Mouse (Mus musculus) frontal cortex, postnatal 25 days (tissue): Measurements from ENCODE around the gene Kcnj16.

Experiments
- DNase-seq, 2 experiments: peaks; one replicate each; pipeline ENCODE4 v3.0.0; 2022; ENCODE audit warnings: low spot score in 2 of 2

The Kcnj16 gene

DNA sequence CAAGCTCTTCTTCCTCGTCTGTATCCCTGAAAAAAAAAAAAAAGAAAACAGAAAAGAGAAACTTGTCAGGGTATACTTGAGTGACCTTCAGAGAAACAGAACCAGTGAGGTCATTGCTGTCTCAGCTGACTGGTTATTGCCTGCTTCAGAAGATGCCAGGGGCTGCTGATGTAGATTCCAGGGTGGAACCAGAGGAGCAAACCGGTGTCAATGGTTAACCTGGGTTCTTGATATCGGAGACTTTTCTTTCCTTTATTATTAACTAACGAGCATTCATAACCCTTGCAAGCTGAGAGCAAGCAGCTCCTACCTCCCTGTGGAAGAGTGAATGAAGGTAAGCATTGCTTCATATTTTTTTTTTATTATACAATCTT lies at the start of gene Kcnj16:
Gene Kcnj16, plus strand, starts transcription at position 272 of the 374 bp plus-strand sequence.
- no peak for DNase-seq

DNA sequence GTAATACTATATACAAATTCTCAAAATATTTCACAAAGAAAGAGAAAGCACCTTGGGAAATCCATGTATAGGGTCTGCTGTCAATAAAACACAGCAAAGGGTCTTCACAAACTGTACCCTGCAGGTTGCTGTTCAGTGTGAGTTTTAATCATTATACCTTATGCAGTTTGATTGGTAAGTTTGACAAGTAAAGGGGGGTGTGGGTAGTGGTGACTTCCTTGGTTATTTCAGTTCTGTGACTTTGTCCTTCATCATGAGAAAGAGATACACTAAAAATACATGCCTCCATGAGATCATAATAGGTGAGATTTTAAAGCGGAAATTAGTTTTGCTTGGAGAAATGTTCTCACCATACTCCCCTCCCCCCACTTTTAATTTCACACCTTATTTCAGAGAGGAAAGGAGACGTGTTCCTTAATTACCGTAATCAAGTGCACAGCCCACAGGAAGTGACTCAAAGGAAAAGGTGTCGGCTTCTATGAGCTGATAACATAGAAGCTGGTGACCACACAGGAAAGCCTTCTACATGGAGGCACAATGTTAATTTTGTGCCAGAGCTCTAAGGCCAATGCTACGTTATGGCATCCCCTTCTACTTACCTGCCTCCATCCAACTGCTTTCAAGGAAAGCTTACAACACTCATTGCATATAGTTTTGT lies 48.9 kb upstream of the Kcnj16 start:
- DNase-seq = no peak

DNA sequence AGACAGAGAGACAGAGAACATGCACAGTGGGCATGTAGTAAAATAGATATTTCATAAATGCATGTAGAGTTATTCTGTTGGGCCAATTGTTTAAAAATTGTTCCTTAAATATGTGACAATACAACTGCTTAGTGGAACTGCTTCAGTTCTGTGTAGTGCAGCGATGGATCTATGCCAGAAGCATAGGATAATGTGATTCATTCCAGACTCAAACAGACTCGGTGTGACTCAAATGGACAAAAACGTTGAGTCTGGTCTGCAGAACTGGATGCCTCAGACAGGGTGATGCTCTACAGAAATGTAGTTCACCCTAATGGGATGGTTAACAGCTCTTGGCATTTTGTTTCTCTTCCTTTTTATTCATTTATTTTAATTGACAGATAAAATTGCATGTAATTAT lies 32.1 kb upstream of the Kcnj16 start:
- DNase-seq = no peak

DNA sequence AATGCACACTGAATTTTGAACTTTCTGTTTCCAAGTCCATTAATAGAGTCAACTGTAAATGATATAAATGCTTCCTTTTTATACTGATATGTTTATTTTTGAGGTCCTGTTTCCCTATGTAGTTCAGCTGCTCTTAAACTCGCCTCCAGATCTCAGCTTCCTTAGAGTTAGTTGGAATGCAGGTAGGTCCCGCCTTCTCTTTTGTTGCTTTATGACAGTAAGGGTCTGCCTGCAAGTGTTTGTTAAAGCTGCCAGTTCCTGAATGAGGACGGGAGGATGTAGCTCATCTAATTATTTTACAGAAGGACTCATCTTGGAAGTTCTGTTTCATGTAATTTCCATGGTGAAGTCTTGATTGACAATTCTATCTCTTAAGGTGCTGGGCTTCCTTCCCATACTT lies 25.6 kb upstream of the Kcnj16 start:
- no peak for DNase-seq

DNA sequence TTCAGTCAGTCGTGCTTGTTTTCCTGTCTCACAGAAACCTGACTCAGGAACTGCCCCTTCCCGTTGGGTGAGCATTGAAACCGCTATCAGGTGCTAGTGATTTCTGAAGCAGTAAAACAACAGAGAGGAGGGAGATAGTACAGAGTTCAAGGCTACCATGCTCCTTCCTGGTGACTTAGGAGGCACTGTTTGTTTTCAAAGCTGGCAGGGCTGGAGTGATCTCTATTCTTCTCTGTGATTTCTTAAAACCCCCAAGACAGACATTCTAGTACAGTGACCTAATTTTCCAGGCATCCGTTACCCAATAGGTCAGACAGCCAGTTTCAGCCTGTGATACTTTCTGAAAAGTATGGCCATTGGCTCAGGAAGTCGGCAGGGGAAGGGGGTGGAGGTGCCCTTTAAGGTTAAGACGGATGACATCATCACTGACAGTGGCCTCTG lies 25.1 kb upstream of the Kcnj16 start:
- no peak for DNase-seq

DNA sequence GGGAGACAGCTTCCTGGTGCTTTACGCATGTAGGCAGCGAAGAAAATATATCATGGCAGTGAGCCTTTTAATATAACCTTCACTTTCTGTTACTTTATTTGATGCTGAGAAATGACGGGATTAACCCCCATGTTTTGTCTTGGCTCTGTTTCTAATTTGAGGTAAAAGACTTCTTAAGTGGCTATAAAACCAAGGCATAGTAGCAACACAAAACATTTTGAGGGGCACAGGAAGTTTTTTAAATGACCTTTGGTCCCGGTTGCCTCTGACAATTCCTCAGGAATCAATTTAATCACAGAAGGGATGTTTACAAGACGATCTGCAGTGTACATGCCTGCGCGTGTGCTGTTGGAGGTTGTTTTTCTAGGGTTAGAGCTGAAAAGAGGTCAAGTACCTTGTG lies 11.2 kb upstream of the Kcnj16 start:
- DNase-seq = no peak

DNA sequence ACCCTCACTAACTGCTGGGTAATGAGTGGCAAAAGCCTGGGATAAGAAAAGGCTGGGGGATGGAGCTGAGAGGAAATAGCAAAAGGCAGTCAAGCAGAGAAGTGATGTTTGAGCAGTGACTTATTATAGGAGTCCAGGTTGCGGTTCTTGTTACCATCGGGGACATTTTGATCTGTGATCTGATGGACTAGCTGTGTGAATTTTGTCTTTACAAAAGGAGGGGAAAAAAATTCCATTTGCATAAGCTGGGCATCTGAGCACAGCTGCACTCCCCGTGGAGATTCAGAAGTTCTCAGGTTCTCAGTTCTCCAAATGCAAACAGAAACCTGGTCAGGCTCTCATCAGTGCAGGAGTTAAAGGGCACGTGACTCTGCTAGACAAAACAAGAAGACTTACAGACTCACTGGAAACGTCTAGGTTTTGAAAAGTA lies 6.2 kb upstream of the Kcnj16 start:
- no peak for DNase-seq

DNA sequence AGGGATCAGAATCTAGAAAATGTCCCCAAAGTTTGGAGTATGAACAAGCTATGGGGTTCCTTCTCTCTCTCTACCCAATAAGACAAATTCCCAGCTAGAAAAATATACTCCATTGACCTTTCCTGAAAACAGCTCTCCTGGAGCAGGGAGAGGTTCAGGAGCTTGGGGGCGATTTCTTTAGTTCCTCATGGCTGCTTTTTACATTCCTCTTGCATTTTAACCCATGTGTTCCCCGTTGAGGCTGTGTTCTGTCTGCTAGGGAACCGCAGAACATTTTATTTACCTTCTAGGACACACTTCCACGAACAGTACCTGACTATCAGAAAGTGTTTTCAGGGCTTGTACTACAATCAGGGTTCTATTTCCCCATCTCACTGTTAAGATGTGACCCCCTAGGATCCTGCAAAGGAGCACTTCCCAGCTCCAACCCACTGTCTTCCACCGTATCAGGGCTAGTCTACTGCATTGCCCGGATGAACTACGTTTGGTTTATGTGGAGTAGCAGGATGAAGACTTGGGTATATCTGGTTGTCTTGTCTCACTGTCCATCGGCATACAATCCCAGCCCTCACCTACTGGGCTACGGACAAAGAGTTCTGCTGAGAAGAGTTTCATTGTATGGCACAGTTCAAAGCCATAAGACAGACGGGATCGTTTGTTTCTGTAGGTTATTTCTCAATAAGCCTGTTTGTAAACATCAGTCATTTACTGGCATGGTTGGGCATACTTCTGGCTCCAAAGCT lies 643 bp upstream of the Kcnj16 start:
- DNase-seq = no peak

DNA sequence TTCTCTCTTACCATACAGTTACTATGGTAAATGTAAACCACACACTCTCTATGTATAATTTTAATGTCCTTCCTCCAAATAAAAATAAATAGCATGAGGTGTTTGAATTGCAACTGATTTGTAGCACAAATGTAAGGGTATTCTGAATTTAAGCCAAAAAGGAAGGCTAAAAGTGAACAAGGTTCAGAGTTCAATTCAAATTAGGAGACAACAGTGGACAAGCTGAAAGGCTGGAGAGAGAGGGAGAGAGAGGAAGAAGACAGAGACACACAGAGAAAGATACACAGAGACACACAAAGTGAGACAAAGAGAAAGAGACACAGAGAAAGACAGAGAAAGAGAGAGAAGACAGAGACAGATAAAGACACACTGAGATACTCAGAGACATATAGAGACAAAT lies 1.1 kb downstream of the Kcnj16 start:
- DNase-seq = no peak

DNA sequence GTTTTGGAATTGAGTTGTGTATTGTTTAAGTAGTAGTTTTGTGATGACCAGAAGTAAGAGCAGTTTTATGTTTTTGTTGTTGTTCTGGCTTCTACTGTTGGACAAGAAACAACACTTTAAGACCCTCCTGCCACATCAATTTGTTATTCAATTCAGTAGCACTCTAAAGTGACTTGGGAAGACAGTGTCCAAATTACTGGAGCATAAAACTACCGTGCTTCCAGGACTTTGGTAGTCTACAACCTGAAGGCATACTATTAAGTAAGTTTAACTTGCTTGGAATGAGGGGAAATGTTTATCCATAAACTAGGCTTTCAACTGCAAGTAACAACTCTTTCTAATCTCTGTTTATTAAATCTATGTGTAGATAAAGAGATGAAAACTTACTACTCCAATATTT lies 17.7 kb downstream of the Kcnj16 start:
- DNase-seq = no peak

DNA sequence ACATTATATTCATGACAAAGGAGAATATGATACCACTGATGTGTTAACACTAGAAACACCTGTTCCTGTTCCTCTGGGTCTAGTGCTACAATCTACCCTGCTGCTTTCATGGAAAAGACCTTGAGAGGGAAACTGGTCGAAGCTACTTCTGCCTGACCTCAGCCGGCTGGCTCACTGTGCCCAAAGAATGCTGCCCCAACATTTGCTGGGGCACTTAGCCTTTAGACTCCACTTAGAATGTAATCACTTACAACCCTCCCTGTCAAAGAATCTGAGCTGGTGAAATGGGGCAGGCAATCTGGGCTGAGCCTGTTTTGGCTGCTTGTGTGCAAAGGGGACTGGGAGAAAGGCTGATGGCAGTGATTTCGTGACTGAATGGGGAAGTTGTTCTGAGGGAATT lies 18.1 kb downstream of the Kcnj16 start:
- no peak for DNase-seq

DNA sequence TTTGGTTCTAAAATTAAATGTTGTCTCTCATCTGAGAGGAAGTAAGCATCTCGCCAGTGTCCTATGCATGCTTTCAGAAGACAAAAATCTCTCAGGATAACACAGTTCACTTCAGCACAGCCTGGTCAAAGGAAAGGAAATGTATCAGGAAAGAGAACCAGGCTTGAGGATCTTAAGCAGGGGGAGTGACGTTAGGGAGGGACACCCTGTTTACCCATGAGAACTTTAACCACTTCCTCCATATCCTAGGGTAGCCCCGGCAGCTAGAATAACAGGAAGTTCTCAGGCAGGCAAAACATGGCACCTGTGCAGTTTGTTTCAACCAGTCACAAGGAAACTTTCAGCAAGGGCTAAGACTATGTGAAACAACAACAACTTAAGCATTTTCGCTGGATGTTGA lies 25.8 kb downstream of the Kcnj16 start:
- no peak for DNase-seq

DNA sequence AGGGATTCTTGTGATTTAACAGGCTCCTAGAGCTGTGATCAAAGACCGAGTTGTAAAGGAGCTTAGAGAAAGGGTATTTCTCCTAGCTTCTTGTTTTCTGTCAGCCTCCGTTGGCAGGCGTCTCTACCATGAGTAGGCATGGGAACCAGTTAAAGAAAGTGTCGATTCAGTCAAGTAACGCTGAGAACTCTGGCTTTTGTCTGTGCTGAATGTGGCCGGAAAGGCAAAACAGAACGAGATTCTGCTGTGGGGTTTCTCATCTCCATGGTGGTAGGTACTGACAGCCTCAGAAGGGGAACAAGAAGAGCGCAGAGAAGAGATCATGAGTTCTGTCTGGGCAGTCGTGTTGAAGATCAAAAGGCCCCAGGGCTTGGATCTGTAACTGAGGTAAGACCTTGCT lies 29.4 kb downstream of the Kcnj16 start:
- no peak for DNase-seq

DNA sequence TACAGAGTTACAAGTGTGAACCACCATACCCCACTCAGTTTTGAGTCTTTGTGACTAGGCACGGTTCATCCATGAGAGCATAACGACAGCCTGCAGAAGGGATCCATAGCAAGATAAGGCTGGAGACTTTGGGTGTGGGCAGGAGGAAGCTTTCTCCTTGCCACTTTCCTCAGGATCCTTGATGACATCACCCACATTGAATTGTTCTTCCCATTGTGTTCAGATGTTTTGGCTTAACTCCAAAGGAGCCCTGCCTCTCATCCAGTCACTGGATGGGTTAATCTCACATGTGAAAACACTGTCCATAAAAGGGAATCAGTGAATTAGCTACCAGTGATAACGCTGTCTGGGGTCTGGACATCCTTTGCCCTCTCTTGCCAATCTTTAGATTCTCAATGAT lies 37.3 kb downstream of the Kcnj16 start:
- DNase-seq = no peak

DNA sequence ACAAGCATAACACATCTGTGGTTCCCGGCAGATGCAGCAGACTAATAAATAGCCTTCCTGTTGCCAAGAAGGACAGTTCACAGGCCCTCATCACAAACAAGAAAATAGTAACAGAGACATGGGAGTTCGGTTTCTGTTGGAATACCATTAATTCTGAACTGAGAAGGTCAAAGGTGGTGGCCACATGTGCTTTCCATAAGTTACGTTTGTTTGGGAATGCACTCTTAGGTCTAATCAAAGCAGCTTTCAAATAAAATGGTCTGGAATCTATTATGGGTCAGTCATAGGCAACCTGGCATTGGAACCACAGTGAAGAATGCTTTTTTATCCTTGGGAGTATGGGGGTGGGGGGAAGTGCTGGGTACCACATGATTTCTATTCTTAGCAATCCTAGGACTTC lies 41.6 kb downstream of the Kcnj16 start:
- no peak for DNase-seq

DNA sequence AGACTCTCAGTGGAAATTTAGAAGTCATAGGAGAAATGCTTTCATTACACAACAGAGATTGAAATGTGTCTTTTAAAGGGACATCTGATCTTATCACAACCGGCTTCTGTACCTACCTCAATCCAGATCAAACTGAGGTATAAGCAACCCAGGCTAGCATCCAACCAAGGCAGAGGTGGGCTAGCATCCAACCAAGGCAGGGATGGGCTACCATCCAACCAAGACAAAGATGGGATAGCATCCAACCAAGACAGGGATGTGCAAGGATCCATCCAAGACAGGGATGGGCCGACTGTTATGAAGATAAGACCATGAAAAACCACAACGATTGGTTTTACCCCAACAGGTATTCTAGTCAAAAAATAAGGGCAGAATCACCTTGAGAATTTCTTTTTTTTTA lies 48.4 kb downstream of the Kcnj16 start:
- DNase-seq = no peak

DNA sequence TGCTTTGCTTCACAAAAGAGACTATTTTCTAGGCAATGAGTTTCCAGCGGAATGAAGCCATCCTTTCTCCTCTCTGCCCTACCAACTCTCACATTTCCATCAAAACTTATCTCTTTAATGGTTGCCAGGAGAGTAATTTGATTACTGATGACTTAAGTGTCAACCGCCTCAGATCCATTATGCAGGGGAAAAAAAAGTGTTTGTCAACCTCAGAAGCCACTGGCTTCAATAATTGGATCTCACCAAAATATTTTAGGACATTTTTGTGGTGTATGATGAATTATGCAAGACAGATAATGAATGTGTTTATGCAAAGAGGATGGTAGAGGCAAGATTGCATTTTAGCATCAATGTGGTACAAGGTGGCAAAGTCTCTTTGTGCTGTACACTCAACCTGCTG lies 52.4 kb downstream of the Kcnj16 start:
- no peak for DNase-seq

DNA sequence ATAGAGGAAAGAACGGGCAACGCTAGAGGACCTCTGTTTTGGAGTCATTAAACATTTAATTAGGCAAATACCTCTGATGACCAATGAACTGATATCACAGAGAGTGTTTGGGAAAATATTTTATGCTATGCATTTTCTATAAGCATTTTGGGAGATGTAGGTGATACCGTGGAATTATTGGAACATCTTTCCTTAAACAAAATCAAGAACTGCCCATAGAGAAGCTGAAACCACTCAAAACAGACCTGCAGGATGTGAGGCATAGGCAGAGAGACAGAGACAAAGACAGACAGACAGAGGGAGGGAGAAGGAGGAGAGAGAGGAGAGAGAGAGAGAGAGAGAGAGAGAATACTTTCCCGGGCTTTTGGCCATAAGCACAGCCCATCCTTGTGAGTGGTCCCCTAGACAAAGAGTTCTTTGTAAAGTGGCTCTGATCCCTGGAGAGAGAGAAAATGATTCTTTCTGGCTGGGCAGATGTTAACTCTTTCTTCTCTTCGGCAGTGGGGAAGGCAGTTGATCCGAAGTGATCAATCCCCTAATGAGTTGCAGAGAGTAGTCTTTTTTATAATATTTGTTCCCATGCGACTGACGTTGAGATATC lies 54.9 kb downstream of the Kcnj16 start:
- no peak for DNase-seq

DNA sequence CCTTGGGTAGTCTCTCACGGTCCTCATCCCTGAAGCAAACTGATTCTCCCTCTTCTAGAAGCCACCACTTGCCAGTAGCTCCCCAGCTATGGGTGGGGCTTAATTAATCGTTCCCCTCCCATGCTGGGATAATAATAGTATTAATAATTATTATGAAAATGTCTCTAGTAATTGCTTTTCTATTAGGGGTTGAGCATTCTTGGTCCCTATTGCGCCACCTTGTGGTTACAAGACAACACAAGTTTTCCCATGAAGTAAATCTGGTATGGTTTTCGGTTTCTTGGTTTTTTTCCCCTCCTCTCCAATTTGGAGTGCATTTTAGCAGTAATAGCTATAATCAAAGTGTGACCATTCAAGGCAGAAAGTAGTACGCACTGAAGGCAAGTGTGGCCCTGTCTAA lies 74.3 kb downstream of the Kcnj16 start:
- DNase-seq = no peak

DNA sequence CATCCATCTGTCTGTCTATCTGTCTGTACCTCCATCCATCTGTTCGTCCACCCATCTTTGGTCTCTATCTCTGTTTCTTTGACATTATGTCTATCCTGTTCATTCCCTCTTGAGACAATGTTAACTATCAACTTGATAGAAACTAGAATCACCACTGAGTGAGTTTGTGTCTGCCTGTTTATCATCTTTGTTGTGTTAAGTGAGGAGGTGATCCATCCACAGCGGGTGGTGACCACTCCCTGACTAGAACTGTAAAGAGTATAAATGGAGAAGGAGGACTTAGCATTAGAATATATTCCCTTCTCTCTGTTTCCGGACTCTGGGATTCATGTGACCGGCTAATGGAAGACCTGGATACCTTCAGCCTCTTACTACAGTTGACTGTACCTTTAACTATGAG lies 75.5 kb downstream of the Kcnj16 start:
- DNase-seq = no peak

DNA sequence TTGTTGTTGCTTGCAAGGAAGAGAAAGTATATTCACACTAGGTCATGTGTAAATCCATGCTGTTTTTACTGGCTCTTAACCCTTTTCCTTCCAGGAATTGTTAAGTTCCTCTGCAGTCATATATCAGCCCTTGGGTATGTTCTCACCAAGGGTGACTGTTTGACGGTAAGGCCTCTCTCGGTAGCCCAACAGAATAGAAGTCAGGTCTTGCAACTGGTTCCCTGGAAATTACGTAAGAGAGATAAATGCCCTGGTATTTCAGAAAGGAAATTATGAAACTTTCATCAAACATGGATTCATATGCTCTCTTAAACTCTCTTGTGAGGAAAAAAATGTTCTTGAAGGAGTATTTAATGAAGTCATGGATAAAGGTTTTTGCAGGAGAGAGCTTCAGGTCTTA lies 86.4 kb downstream of the Kcnj16 start:
- DNase-seq = no peak

DNA sequence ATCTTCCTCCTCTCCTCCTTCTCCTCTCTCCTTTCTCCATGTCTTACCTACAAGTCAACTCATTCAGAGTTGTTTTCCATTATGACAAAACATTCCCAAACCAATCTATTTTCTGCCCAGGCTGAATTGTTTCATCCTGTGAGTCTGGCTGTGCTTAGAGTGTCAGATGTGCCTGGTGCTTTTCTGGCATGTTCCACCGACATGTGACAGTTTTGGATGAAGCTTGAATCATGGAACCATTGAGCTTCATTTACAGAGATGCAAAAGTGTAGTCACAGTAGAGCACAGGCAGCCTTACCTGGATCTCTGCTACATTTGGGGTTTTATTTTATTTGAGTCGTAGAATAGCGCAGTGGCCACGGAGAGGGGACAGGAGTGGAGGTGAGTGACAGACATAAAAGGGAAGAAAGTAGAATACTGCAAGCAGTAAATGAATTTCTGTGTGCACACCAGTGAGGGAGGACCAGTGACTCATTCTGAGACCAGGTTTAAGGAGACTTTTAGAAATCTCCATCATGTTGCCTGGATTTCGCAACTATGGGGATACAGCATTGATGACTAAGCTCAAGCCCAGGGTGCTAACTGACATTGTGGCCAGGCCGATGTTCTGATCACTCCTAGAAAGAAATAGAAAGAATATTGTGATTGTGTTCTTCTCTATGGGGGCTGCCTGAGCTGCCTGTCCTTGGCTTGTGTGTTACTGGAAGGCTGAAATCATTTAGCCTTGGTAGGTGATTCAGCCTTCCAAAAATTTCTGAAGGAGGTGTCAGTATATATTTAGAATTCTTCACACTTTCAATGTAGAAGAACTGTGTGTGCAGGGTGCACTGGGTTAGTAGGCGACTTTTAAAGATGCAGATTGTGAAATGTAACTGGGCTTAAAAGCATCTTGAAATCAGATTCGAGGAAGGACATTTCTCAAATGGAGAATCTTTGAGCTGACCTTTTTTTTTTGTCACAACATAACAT lies 87.3 kb downstream of the Kcnj16 start:
- no peak for DNase-seq
